In genomic region chr1:13784396-13784795, GRCm38 (mm10) we compare ENCODE assay signal across 8 mouse cellular contexts.
DNase-seq lines count a peak whose midpoint lies in the region; ATAC-seq and TF ChIP-seq lines count a peak whose summit lies in the region.

No protein-coding gene starts in this region.

- no peaks in the 10 kb centered on the region for H3K27me3 ChIP-seq in lung, postnatal 0 days (replicated peaks; ENCODE audit: insufficient read depth, low read length)

- H3K27ac ChIP-seq in lung, postnatal 0 days (ENCODE audit: low read length): no peak overlapping the region

- H3K4me1 ChIP-seq in lung, postnatal 0 days (ENCODE audit: insufficient read depth, low read depth, low read length): no peaks in the 10 kb centered on the region

- no peak overlapping the region for H3K9ac ChIP-seq in lung, postnatal 0 days (replicated peaks; ENCODE audit: low read depth)

- ATAC-seq in cerebellum, adult (ENCODE audit: insufficient number of reproducible peaks, low FRiP score, low TSS enrichment): no peak
- ATAC-seq in lung, postnatal 0 days: no peak

- H3K9me3 ChIP-seq in lung, postnatal 0 days (ENCODE audit: low read length): no peaks in the 10 kb centered on the region

- DNase-seq in cerebellum, adult 18-20 months: peak; percentile 23 to 40
- DNase-seq in left cerebral cortex, adult 18-20 months (ENCODE audit: low spot score in 2 of 2): peak; percentile 28 to 46
- DNase-seq in left cerebral cortex, adult 8-10 months (ENCODE audit: low spot score in 2 of 2): no peak
- peak; percentile 24 to 58 for DNase-seq in adrenal gland, postnatal 36 days
- peak; percentile 79 for DNase-seq in forelimb bud, embryonic 11.5 days (ENCODE audit: low read depth, low spot score)
- DNase-seq in lung, postnatal 0 days (ENCODE audit: low spot score): peak; percentile 83
- DNase-seq in thymus, postnatal 14 days: peak; percentile 42

- no peak overlapping the region for H3K4me2 ChIP-seq in lung, postnatal 0 days (replicated peaks; ENCODE audit: low read depth, low read length)

- H3K36me3 ChIP-seq in lung, postnatal 0 days (ENCODE audit: insufficient read depth, low read length): no peaks in the 10 kb centered on the region

- peak; percentile 84 for TF ChIP-seq CTCF in lung, postnatal 0 days (IDR thresholded peaks at IDR 0.05)

- WGBS in lung, postnatal 0 days: 4% methylated on average over 4 of the region's 4 CpGs

- TF ChIP-seq EP300 in lung, postnatal 0 days (IDR thresholded peaks at IDR 0.05): no peak

- no peak overlapping the region for H3K4me3 ChIP-seq in lung, postnatal 0 days (ENCODE audit: low read depth, low read length)

Comparison
In these comparisons a context has a peak if more than half of its experiments do, and no peak if none do; other contexts are left out.
1. DNase-seq: peak in cerebellum, adult 18-20 months (2 of 2), left cerebral cortex, adult 18-20 months (2 of 2), adrenal gland, postnatal 36 days (2 of 2), forelimb bud, embryonic 11.5 days (single experiment), lung, postnatal 0 days (single experiment) and thymus, postnatal 14 days (single experiment); none in left cerebral cortex, adult 8-10 months (0 of 2).